Mouse (Mus musculus) mouse embryonic stem cell (cell line): ENCODE results near the gene Ddias.
"Not testable (repeated sequence)": the region's sequence is repeated elsewhere in the genome, so short reads cannot be mapped to it uniquely, and the experiment has no call there.

ENCODE experiments used
- in situ Hi-C, 2 experiments: fragments of 300-500 bp; cut with MboI; formaldehyde crosslinking; loops; 1 replicate in 1 of 2; 3 replicates in 1 of 2; pipeline ENCODE4 v1.14.3; 2019 to 2020; ENCODE audit warnings: low sequenced_read_pairs in 2 of 2, low pct_unique_long_range_greater_than_20kb in 1 of 2, mixed read lengths in 1 of 2; ENCODE audit not compliant: unreplicated experiment in 1 of 2

The Ddias gene

DNA sequence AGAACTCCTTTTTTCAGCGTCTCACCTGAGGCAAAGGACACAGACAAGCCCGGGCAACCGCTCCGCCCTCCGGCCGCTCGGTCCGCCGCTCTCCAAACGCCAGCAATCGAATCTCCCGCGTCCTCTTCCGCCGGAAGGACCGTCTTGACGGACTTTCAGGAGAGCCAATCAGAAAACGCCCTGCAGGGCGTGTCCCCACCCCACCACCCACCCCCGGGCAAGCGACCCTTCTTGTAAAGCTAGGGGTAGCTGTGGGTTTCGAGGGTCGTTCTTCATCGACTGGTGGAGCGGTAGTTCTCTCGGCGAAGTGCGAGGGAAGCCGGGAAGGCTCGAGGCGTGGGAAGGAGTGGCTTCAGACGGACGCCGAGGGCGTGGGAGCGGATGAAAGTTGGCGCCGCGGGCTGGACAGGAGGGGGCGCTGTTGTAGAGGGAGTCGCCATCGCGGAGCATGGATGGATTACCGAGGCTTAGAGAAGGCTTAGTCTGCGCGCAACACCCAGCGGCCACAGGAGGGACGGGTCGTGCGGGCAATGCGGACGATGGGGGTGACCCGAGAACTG is at the start of gene Ddias, which contains the start of gene Prcp:
Gene Ddias (minus strand): TSS at position 132 of the 560 bp plus-strand sequence.
Gene Prcp (plus strand): TSS at position 355 of the 560 bp plus-strand sequence.
- in situ Hi-C loops = loop anchor here in 1 of 2 experiments (25.0 kb wide), 1 partner anchor 237 kb away; the partner anchor contains the start of gene Ankrd42

DNA sequence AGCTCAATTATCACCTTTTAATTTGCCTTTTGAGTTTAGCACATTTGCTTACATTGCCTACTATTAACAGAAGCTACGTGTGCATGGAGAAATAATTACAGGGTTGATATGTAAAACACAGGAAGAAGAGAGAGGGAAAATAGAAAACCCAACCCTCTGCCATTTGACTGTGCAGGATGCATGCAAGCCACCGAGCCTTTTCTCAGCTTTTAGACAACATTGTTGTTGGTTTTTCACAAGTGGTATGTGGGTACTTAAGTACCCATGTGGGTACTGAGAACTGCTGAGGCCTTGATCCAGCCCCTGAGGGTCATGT is 46.8 kb upstream of the Ddias start:
- in situ Hi-C loops = no loop called here

DNA sequence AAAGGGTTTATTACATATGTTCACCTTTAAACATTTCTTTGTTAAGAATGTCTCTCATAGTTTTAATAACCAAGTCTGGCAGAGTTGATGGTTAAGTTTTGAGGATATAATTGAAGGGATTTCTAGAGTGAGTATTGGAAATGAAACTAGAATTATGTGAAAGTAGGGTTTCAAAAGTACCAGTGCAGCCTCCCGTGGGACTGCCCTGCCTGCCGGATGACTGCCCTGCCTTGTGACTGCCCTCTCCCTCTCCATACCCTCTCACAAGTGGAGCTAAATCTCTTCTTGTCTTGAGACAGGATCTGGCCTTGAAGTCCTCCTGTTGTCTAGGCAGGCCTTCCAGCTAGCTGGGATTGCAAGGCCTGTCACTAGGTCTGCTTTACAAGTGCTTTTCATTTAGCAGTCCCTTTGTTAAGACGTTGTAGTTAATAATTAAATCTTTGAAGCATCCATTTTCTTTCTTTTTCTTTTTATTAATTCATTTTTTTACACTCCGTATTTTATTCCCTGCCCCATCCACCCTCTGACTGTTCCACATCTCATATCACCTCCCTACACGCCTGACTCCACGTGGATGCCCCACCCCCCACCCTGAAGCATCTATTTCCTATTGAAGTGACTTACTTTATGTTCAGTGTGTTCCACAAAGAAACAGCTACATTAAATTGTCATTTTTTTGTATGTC is 46.3 kb upstream of the Ddias start:
- in situ Hi-C loops = no loop called here

DNA sequence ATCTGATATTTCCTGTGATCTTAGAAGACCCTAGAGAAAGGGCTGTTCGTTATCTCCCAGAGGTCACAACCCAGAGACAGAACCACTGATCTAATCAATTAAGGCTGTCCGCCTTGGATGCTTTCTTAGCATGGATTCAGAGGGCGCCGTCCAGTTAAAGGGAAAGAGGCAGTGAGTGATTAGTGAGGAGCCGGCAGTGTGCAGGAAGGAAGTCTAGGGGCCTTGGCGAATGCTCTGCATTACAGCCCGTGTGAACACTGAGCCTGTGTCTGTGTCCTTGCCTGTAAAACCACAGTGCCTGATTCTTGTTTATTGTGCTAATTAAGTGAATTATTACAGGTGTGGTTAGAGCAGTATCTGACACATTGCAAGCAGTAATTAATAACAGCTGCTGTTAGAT is 30.2 kb upstream of the Ddias start:
- in situ Hi-C loops = not testable (repeated sequence)

DNA sequence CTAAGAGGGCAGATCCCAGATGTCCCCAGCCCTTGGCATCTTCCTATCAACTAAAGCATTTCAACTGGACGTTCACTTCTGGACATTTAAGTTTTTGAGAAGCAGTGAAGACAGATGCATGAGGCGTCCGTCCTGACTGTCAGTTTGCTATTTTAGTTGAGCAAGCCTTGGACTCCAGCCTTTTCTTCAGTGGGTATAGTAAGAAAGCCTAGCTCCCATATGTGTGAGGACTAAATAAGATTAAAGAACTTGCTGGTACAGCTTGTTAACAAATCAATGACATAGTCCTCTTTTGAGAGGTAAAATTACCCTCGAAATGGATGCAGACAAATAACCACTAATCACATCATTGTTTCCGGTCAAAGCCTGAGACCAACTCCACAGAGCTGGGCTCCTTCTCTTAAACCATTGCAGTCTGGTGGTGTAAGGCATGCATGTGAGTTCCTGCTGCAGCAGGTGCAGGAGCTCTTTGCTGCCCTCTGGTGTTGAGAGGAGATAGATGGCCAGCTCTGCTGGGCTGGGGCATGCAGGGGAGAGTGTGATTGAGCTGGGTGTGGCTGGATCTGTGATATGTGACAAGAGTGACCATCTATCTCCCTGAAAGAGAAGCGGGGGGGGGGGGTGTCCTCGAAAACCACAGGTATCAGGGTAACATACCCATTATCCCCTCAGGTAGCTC is 29.5 kb upstream of the Ddias start:
- in situ Hi-C loops = no loop called here

DNA sequence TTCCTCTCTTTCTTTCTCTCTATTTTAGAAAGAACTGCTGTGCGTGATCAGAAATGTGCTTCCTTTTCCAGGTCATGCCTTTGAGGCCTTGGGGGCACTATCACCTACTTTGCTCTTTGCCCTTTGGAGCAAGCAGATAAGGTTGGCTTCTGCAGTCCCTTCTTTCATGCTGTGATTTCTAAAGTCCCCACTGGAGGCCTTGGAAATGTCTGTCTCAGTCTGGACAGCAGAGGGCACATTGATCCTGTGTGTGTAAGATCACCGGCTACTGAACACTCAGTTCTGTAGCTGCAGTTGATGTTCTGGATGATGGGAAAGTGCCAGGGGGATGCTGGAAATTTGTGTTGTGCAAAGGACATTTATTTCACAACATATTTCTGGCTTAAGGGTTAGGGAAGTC is 23.0 kb upstream of the Ddias start:
- in situ Hi-C loops = no loop called here

DNA sequence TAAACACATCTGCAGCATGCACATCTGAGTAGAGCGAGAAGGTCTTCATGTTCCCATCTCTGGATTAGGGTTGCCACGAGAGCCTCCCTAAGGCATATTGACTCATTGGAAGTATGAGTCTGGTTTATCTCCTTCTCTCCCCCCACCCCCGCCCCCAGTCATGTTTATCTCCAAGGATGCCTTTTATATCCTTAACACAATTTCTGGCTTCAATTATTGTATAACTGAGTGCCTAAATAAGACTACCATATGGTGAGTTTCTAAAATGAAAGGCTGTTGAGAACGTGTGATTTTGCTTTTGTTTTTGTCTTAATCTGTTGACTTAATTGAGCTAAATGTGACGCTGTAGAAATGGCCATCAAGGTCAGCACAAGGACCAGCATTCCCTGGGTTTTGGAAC is 22.0 kb upstream of the Ddias start:
- in situ Hi-C loops = no loop called here

DNA sequence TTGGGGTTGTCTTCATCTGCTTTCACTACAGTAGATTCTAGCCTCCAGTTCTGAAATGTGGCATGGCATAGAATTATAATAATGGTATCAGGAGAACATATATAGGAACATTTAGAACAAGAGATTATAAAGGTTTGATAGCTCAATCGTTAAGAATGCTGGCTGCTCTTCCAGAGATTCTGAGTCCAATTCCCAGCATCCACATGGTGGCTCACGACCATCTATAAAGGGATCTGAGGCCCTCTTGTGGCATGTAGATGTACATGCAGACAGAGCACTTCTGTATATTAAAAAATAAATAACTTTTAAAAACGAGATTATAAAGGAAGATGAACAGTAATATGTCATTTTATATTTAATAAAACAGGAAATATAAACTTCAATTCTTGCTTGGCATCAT is 19.4 kb upstream of the Ddias start:
- in situ Hi-C loops = no loop called here

DNA sequence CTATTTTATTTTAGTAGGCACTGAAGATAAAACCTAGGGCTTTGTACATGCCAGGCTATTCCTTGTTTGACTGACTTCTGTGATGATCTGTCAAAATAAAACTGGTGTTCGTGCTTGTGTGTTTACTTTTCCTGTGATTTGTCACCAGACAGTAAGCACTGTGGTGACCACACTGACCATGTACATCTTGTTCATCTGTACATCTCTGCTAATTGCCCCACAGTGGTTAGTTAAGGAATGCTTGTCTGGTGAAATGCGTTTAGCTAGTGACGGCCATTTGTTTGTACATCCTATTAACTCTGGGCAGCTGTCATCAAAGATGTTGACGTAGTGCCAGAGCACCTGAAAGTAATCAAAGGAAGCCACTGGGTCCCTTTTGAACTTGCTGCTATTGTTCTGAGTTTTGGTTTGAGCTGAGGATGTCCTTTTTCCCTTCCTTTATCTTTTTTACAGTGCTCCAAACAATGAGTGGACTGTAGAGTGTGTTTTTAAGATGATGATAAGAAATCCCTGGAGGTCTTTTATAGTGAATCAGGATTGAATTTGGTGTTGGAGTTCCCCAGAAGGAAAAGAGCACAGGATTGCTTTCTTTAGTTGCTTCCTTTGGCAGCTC is 16.7 kb upstream of the Ddias start:
- in situ Hi-C loops = no loop called here

DNA sequence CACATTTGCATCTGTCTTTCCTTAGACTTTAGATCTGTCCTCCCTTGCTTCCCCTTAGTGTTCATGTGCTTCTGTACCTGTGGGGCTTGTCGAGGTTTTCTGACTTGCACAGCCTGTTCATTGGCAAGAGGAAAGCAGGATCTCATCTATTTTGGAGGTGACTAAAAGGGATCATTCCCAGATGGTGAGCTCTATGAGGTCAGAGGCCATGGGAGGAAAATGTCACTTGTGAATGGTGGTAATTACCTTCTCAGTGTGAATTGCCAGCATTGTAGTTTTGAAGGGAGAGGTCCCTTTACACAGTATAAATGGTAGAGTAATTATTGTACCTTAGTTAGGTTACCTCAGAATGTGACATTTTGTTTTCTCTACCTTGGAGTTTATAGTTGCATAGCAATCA is 16.2 kb upstream of the Ddias start:
- in situ Hi-C loops = no loop called here

DNA sequence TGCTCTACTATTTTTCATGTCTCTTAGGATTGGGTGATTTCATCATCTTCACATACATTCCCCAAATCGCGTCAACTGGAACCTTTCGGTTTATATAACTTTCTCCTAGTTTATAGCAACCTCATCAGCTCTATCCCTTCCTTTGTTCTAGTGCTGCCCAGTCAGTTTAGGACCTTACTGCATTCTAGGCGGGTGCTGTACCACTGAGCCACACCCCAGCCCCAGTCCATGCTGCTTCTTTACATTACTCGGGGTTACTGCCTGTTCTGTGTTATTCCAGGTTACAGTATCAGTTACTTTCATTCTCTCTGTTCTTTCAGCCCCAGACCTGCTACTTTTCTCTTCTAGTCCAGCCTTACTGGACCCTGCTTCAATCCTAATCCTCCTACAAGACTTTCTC is 13.2 kb upstream of the Ddias start:
- in situ Hi-C loops = no loop called here

DNA sequence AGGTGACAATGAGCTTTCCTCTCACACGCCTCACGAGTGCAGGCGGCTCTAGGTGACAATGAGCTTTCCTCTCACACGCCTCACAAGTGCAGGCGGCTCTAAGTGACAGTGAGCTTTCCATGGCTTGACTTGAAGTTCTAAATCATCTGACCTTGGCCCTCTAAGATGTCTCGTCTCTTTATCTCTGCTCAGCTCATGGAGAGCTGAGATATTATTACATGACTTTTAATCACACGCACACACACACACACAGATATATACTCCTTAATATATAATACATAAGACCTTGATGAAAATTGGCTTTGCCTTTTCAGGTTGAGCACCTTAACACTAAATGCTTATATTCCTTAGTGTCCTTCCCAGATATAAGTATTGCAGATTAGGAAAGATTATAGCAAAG is 12.8 kb upstream of the Ddias start:
- in situ Hi-C loops = no loop called here

DNA sequence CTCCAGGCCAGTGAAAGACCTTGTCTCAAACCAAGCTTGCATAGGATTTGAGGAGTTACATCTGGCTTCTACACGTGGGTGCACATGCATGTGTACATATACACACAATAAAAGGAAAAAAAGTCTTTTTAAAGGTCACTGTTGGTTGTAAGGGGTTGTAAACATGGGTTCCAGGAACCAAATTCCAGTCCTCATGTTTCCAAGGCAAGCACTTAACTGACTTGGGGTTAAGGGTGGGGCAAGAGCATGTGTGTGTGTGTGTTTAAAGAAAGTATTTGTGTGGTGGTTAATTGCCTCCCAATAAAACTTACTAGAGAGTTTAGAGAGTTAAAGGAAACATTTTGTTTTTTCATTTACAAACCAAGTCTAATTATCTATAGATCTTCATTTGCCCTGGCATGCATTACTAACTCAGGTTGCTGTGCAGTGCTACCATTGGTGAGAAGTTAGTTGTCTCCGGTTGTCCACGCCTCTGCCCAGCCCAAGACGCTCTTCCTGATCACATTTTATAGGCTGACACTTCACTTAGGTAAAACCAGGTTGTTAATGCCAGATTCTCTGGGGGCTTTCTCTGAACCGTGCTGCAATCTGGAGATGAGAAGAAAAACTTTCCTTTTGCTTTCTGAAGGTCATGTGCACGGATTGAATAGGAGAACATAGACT is 11.1 kb upstream of the Ddias start:
- in situ Hi-C loops = no loop called here

DNA sequence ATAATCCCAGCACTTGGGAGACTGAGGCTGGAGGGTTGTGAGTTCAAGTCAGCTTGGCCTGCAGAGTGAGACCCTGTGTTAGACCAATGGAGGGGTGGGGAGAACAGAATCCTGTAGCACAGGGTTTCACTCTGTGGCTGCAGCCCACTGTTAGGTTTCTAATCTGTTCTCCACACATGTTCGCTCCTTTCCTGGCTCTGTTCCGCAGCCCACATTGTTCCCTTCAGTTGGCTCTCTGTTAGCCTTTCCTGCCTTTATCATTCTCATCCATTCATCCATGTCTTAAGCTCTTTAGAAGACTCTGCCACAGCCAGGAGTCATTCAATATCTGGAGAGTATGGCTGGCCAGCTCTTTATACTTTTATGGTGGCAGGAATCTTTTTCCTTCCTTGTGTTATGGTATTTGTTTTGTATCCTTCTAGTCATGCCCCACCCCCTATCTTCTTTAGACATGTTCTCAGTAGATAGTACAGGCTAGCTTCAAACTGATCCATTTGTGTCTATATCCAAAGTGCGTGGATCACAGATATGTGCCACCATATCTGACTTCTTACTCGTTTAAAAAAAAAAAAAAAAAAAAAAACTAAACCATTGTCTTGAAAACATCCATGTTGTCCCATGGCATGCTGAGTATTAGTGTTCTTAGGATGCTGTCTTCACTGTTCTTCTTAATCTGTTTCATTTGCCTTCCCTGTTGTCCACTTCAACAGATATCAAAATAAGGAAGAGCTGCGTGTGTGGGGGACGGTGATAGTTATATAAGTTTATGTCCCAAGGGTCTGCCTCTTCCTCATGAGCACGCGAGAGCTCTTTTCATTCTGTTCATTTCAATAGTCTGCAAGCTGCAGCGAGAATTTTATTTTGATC is 10.0 kb upstream of the Ddias start:
- in situ Hi-C loops = no loop called here

DNA sequence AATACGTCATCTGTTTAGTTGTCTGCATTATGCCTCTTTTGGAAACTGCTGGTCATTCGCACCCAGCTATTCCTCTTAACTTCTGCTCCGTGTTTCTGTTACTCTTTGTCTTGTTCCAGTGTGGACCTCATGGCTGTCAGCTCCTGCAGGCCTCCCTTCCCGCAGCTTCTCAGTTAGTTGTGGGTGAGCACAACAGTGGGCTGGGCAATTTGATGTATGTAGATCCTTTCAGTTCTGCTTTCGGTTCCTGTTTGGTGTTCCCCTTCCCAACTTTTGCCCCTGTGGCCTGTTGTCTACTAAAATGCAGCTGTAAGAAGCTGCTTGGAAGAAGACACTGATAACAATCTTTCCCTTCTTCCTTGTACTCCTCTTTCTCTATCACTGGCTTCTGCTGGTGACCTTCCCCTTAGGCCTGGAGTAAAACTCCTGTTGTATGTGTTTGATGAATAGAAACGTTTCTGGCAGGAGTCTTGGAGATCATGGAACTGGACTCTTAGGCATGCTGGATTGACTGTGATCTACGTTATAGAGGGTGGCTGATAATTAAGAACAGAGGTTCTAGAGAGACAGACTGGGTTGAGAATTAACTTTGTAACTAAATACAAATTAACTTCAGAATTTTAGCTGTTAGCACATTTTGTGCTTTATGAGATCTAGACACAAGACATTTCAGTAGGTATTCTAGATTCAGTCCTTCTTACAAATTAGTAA is 4.7 kb upstream of the Ddias start:
- in situ Hi-C loops = no loop called here

DNA sequence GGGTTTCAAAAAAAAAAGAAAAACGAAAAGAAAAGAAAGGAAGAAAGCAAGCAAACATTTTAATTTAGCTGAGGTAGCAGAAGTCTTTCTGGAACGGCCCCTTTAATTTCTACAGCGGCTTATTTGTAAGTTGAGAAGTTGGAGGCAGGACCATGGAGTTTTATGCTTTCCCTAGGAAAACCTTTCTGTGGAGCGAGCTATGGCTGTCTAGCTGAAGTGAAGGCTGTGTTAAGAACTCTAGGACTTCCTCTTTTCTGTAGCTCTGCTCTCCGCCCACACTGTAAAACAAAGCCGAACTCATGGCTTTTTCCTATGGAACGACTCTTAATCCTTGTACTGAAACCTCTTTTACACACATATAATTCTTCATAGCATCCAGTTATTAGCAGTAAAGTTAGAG is 2.5 kb upstream of the Ddias start:
- in situ Hi-C loops = no loop called here

DNA sequence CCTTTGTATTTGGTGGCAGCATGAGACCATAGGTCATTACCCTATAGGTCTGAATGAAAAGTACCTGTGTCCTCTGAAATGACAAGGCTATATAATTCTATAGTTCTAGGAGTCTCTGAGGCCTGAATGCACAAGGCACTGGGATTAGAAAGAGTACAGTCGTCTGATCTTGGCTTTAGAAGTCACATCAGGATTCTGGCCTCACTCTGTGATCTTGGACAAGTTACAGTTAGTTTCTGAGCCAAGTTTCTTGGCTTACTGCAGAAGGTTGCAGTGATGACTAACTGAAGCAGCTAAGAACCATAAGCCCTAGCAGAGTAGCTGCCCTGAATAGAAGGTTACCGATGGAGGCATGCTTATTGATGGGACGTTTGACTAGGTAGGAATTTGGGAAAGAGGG is 2.0 kb upstream of the Ddias start:
- in situ Hi-C loops = no loop called here
